Comparison of ENCODE assay signal across 8 mouse cellular contexts in the genomic region with DNA sequence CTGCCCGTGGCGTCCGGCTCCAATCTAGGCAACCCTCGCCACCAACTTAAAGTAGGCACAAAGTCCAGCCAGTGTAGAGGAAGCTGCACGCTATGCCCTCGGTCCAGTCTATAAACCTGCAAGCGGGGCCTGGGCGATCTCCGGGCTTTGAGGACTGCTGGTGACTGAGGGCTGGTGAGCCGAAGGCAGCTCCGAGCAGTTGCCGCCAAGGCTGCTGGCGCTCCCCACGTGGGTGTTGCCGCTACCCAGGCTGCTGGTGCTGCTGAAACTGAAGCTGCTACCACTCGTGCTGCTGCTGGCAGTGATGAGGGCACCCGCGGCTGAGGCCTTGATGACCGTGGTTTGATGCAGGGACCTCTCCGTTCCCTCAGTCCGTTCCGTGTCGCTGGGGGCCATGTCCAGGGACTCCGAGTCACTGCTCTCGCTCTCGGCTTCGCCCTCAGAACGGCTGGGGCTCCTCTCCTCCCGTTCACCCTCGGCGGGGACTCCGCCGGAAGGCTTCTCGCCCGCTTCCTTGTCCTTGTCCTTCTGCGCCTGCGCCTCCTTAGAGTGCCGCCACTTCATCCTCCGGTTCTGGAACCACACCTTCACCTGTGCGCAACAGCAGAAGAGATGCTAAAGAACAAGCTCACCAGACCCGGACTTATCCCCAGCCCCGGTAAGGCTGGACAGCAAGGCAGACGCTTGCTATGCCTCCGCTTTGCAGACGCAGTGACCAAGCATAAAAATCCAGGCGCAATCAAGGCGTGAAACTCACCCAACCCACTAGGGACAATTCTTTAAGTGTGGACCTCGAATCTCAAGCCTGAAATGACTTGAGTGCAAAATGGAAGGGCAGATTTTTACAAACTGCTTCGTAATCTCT. TPM values are rescaled to one million over a fixed set of nuclear protein-coding genes. Genes with fewer than 3 reads are reported as not detected.
DNase-seq lines count a peak whose midpoint lies in the region; ATAC-seq and TF ChIP-seq lines count a peak whose summit lies in the region.

No protein-coding gene starts in this region.

- H3K4me1 ChIP-seq in heart, adult 2 months (ENCODE audit: control insufficient read depth, insufficient read depth, low read length), result peaks cover 5% of the 10 kb centered on the region; the same call in 1 of the 2 replicates
- peaks cover 15% of the 10 kb centered on the region for H3K4me1 ChIP-seq in G1E (ENCODE audit: insufficient read depth, low read depth, low read length)
- H3K4me1 ChIP-seq in forebrain, embryonic 10.5 days, result peaks cover 23% of the 10 kb centered on the region
- H3K4me1 ChIP-seq in limb, embryonic 11.5 days (ENCODE audit: control insufficient read depth, insufficient read depth, low read length), result peaks cover 10% of the 10 kb centered on the region; the same call in 1 of the 2 replicates
- peaks cover 21% of the 10 kb centered on the region for H3K4me1 ChIP-seq in neural tube, embryonic 12.5 days

- WGBS in heart, adult 2 months, result 37% methylated on average over 49 of the region's 49 CpGs
- 1% methylated on average over 49 of the region's 49 CpGs for WGBS in forebrain, embryonic 10.5 days
- under 1% methylated on average over 49 of the region's 49 CpGs for WGBS in limb, embryonic 11.5 days
- 2% methylated on average over 49 of the region's 49 CpGs for WGBS in neural tube, embryonic 12.5 days

- peaks cover 11% of the 10 kb centered on the region for H3K36me3 ChIP-seq in heart, adult 2 months (ENCODE audit: control insufficient read depth, insufficient read depth, low read length)
- H3K36me3 ChIP-seq in G1E (replicated peaks), result peaks cover 17% of the 10 kb centered on the region
- no peaks in the 10 kb centered on the region for H3K36me3 ChIP-seq in forebrain, embryonic 10.5 days (replicated peaks)
- H3K36me3 ChIP-seq in limb, embryonic 11.5 days (ENCODE audit: control insufficient read depth, insufficient read depth, low read length), result no peaks in the 10 kb centered on the region
- no peaks in the 10 kb centered on the region for H3K36me3 ChIP-seq in neural tube, embryonic 12.5 days

- no peak overlapping the region for H3K4me3 ChIP-seq in heart, adult 2 months
- H3K4me3 ChIP-seq in G1E (ENCODE audit: low read depth, low read length), result peak overlapping the region; percentile 7; the same call in 1 of the 2 replicates
- peak overlapping the region; percentile 48 for H3K4me3 ChIP-seq in forebrain, embryonic 10.5 days
- peak overlapping the region; percentile 35 for H3K4me3 ChIP-seq in limb, embryonic 11.5 days (ENCODE audit: low read depth, low read length)
- H3K4me3 ChIP-seq in neural tube, embryonic 12.5 days, result peak overlapping the region; percentile 30

- no peak overlapping the region for H3K27ac ChIP-seq in heart, adult 2 months
- H3K27ac ChIP-seq in forebrain, embryonic 10.5 days, result no peak overlapping the region
- no peak overlapping the region for H3K27ac ChIP-seq in limb, embryonic 11.5 days (replicated peaks; ENCODE audit: low read depth, low read length)
- no peak overlapping the region for H3K27ac ChIP-seq in neural tube, embryonic 12.5 days

- ATAC-seq in G1E (ENCODE audit: extremely low read depth, insufficient number of reproducible peaks, low FRiP score, poor library complexity, severe bottlenecking), result no peak
- ATAC-seq in limb, embryonic 11.5 days (ENCODE audit: insufficient number of reproducible peaks, low FRiP score, low TSS enrichment, low read depth), result 0 out of 2 replicates have a peak, but pooled peaks have one; percentile 52
- no peak for ATAC-seq in neural tube, embryonic 12.5 days (ENCODE audit: low FRiP score, low read depth)

- H3K9me3 ChIP-seq in G1E (replicated peaks), result no peaks in the 10 kb centered on the region
- no peaks in the 10 kb centered on the region for H3K9me3 ChIP-seq in forebrain, embryonic 10.5 days
- H3K9me3 ChIP-seq in limb, embryonic 11.5 days (ENCODE audit: control insufficient read depth, low read length), result no peaks in the 10 kb centered on the region
- H3K9me3 ChIP-seq in neural tube, embryonic 12.5 days, result no peaks in the 10 kb centered on the region

- no peak for TF ChIP-seq POLR2A in heart, adult 2 months (IDR thresholded peaks at IDR 0.05; ENCODE audit: insufficient read depth, low read depth, low read length)

- H3K4me2 ChIP-seq in limb, embryonic 11.5 days (ENCODE audit: low read depth, severe bottlenecking), result peak overlapping the region; percentile 57
- peak overlapping the region; percentile 60 for H3K4me2 ChIP-seq in neural tube, embryonic 12.5 days (replicated peaks)

- no peak for TF ChIP-seq CTCF in heart, adult 2 months (IDR thresholded peaks at IDR 0.05)
- TF ChIP-seq CTCF in G1E (IDR thresholded peaks at IDR 0.05; ENCODE audit: low read depth, low read length), result no peak

- peak in 1 of 2 experiments; percentile 35 for DNase-seq in heart, adult 2 months
- DNase-seq in heart, postnatal 25 days (ENCODE audit: low spot score), result no peak
- DNase-seq in G1E (ENCODE audit: low spot score), result no peak
- DNase-seq in forebrain, embryonic 10.5 days (ENCODE audit: extremely low spot score, low spot score), result peak; percentile 69
- peak; percentile 74 for DNase-seq in limb, embryonic 11.5 days (ENCODE audit: low spot score)
- DNase-seq in c-Kit-positive CD71-positive TER-119-positive erythroid progenitor cells, embryonic 14.5 days (ENCODE audit: low spot score), result no peak
- DNase-seq in T-cell, adult 2 months (ENCODE audit: low spot score), result no peak

- intact Hi-C loops in heart, adult 2 months (cut with DNase I), result loop anchor here (5.0 kb wide), 1 partner anchor 50 kb away; no protein-coding TSS in a partner anchor
- intact Hi-C loops in heart, postnatal 25 days (cut with DNase I), result no loop called here

- peaks cover 3% of the 10 kb centered on the region for H3K27me3 ChIP-seq in heart, adult 2 months (ENCODE audit: control insufficient read depth, insufficient read depth, low read length)
- peaks cover 47% of the 10 kb centered on the region for H3K27me3 ChIP-seq in G1E (ENCODE audit: insufficient read depth, low read length)
- H3K27me3 ChIP-seq in forebrain, embryonic 10.5 days (ENCODE audit: poor library complexity, severe bottlenecking), result peaks cover 99% of the 10 kb centered on the region
- peaks cover 85% of the 10 kb centered on the region for H3K27me3 ChIP-seq in limb, embryonic 11.5 days (ENCODE audit: control insufficient read depth, insufficient read depth, low read length)
- H3K27me3 ChIP-seq in neural tube, embryonic 12.5 days (replicated peaks), result peaks cover 97% of the 10 kb centered on the region

- 0 out of 2 replicates have a peak overlapping the region, but pooled peaks have one; percentile 31 for H3K9ac ChIP-seq in heart, adult 2 months (ENCODE audit: low read depth, low read length)
- peak overlapping the region; percentile 38; the same call in 1 of the 2 replicates for H3K9ac ChIP-seq in limb, embryonic 11.5 days (ENCODE audit: low read length)
- peak overlapping the region; percentile 46 for H3K9ac ChIP-seq in neural tube, embryonic 12.5 days

- no peak for TF ChIP-seq EP300 in heart, adult 2 months (IDR thresholded peaks at IDR 0.05; ENCODE audit: insufficient read depth, low read depth, low read length)

- no peaks in the 10 kb centered on the region for H3K79me2 ChIP-seq in heart, adult 2 months (replicated peaks; ENCODE audit: control insufficient read depth, insufficient read depth, low read length)

RNA-seq across cellular contexts. Expression of a gene that starts 4.8 kb away (rescaled TPM):
- 10 to 100 TPM in 1 of 2 experiments, 1 to 10 TPM in 1; 7.6 to 10.8 TPM for total RNA-seq in heart, adult 2 months (2021)
- 8.8 and 11.4 TPM in 2 replicates for polyA plus RNA-seq in heart, adult 2 months (2012; rRNA removed)
- 10 to 100 TPM; 12.2 to 15.0 TPM for total RNA-seq in heart, postnatal 25 days (2021)
- total RNA-seq in G1E (2014; fragmentation: Nextera tagmentation) (8.5 and 10.9 TPM in 2 replicates), G1E (2017) (1.4 and 1.8 TPM in 2 replicates)
- 22.8 and 27.0 TPM in 2 replicates for polyA plus RNA-seq in G1E (2012)
- 3.2 and 3.3 TPM in 2 replicates for polyA plus RNA-seq in forebrain, embryonic 10.5 days (2016; fragmentation: Nextera tagmentation; extraction: Ambion mirVana)
- 10.5 and 12.8 TPM in 2 replicates for polyA plus RNA-seq in limb, embryonic 11.5 days (2014; fragmentation: Nextera tagmentation; extraction: Ambion mirVana)
- 12.9 and 13.0 TPM in 2 replicates for polyA plus RNA-seq in neural tube, embryonic 12.5 days (2016; fragmentation: Nextera tagmentation; extraction: Ambion mirVana)

Comparison
In these comparisons a context has a peak if more than half of its experiments do, and no peak if none do; other contexts are left out.
1. DNase-seq: peak in forebrain, embryonic 10.5 days (single experiment) and limb, embryonic 11.5 days (single experiment); none in heart, postnatal 25 days (single experiment), G1E (single experiment), c-Kit-positive CD71-positive TER-119-positive erythroid progenitor cells, embryonic 14.5 days (single experiment) and T-cell, adult 2 months (single experiment).
2. Peak in every context shown above with its lines, with median percentiles within 50 percentile points of each other: H3K9ac ChIP-seq.